Mouse (Mus musculus): ENCODE results near the gene Cpn1. TPM values are rescaled to one million over a fixed set of nuclear protein-coding genes. Genes with fewer than 3 reads are reported as not detected.

Gene Cpn1
- total RNA-seq, 2 experiments from 2014 or later: not detected

GRCm38 (mm10) chr19:43938355-43938754 is 48.0 kb downstream of the Cpn1 start:
- DNase-seq: no peak

GRCm38 (mm10) chr19:43930926-43931325 is 55.4 kb downstream of the Cpn1 start:
- DNase-seq: no peak

- DNase-seq: no peak
Measured at GRCm38 (mm10) chr19:43930366-43930765, 56.0 kb downstream of the Cpn1 start.

- no peak for DNase-seq
Measured at GRCm38 (mm10) chr19:43929869-43930268, 56.5 kb downstream of the Cpn1 start.

GRCm38 (mm10) chr19:43927967-43928366 is 58.4 kb downstream of the Cpn1 start:
- no peak for DNase-seq

GRCm38 (mm10) chr19:43927057-43927456 is 59.3 kb downstream of the Cpn1 start:
- no peak for DNase-seq

- no peak for DNase-seq
Measured at GRCm38 (mm10) chr19:43926141-43926987, 60.0 kb downstream of the Cpn1 start.

GRCm38 (mm10) chr19:43924361-43924760 is 62.0 kb downstream of the Cpn1 start:
- no peak for DNase-seq

GRCm38 (mm10) chr19:43922963-43923362 is 63.4 kb downstream of the Cpn1 start:
- DNase-seq: peak; percentile 23

GRCm38 (mm10) chr19:43921410-43921809 is 64.9 kb downstream of the Cpn1 start:
- DNase-seq: no peak

GRCm38 (mm10) chr19:43920453-43921300 is 65.7 kb downstream of the Cpn1 start:
- DNase-seq: peak; percentile 23

GRCm38 (mm10) chr19:43919841-43920240 is 66.5 kb downstream of the Cpn1 start:
- DNase-seq: no peak

- DNase-seq: peak; percentile 18
Measured at GRCm38 (mm10) chr19:43918834-43919233, 67.5 kb downstream of the Cpn1 start.

GRCm38 (mm10) chr19:43917763-43918162 is 68.6 kb downstream of the Cpn1 start:
- DNase-seq: no peak

GRCm38 (mm10) chr19:43917406-43917691 is 69.0 kb downstream of the Cpn1 start:
- DNase-seq: no peak

- peak; percentile 32 for DNase-seq
Measured at GRCm38 (mm10) chr19:43916586-43917405, 69.6 kb downstream of the Cpn1 start.

GRCm38 (mm10) chr19:43915431-43915830 is 70.9 kb downstream of the Cpn1 start:
- no peak for DNase-seq

GRCm38 (mm10) chr19:43914986-43915385 is 71.4 kb downstream of the Cpn1 start:
- no peak for DNase-seq

- no peak for DNase-seq
Measured at GRCm38 (mm10) chr19:43912775-43913486, 73.4 kb downstream of the Cpn1 start.

GRCm38 (mm10) chr19:43906492-43906891 is 79.9 kb downstream of the Cpn1 start:
- no peak for DNase-seq

All from heart, postnatal 4 days (tissue).